Mouse (Mus musculus) MEL (cell line): Measurements from ENCODE around the gene Gcnt2. TPM values are rescaled to one million over a fixed set of nuclear protein-coding genes. Genes with fewer than 3 reads are reported as not detected.
"Not testable (repeated sequence)": the region's sequence is repeated elsewhere in the genome, so short reads cannot be mapped to it uniquely, and the experiment has no call there.

Source experiments
- DNase-seq: peaks from one replicate; pipeline ENCODE4 v3.0.0; 2011; ENCODE audit warnings: low read depth, low spot score
- H3K27ac ChIP-seq: 2 replicates; pipeline ENCODE4 v1.5.1; 2012; ENCODE audit warnings: low read depth, mild to moderate bottlenecking, control low read depth, low read length, moderate library complexity; ENCODE audit not compliant: control insufficient read depth
- H3K27me3 ChIP-seq, 2 experiments: fragments of 150-350 bp in 1 of 2; sonication (generic) in 1 of 2; 2 replicates each; pipeline ENCODE4 v1.6.1; 2012; ENCODE audit warnings: low read length in 2 of 2, mild to moderate bottlenecking in 2 of 2, improper control_type of control experiment in 1 of 2, moderate library complexity in 1 of 2; ENCODE audit not compliant: insufficient read depth in 2 of 2, control insufficient read depth in 1 of 2
- H3K36me3 ChIP-seq, 2 experiments: 2 replicates each; pipeline ENCODE4 v1.6.1; 2012 to 2014; ENCODE audit warnings: low read length in 2 of 2, improper control_type of control experiment in 1 of 2, inconsistent platforms in 1 of 2, mild to moderate bottlenecking in 1 of 2; ENCODE audit not compliant: insufficient read depth in 2 of 2, control insufficient read depth in 1 of 2
- H3K4me1 ChIP-seq, 2 experiments: fragments of 150-350 bp in 1 of 2; sonication (generic) in 1 of 2; 2 replicates each; pipeline ENCODE4 v1.6.1; 2012; ENCODE audit warnings: low read length in 2 of 2, improper control_type of control experiment in 1 of 2, mild to moderate bottlenecking in 1 of 2; ENCODE audit not compliant: insufficient read depth in 2 of 2, control insufficient read depth in 1 of 2
- H3K4me3 ChIP-seq, 2 experiments: fragments of 150-350 bp in 1 of 2; sonication (generic) in 1 of 2; 2 replicates each; pipeline ENCODE4 v1.5.1; 2012; ENCODE audit warnings: low read depth in 2 of 2, low read length in 2 of 2, mild to moderate bottlenecking in 2 of 2, moderate library complexity in 2 of 2, control low read depth in 1 of 2, improper control_type of control experiment in 1 of 2; ENCODE audit not compliant: control insufficient read depth in 1 of 2, insufficient read depth in 1 of 2
- H3K79me2 ChIP-seq: 2 replicates; pipeline ENCODE4 v1.6.1; 2012; ENCODE audit warnings: mild to moderate bottlenecking, low read length, moderate library complexity; ENCODE audit not compliant: control insufficient read depth, poor library complexity, insufficient read depth
- H3K9ac ChIP-seq: 2 replicates; pipeline ENCODE4 v1.6.1; 2012; ENCODE audit warnings: low read depth, mild to moderate bottlenecking, control low read depth, low read length, moderate library complexity; ENCODE audit not compliant: control insufficient read depth, poor library complexity, severe bottlenecking
- H3K9me3 ChIP-seq: fragments of 150-350 bp; sonication (generic); replicated peaks from 2 replicates; pipeline ENCODE4 v1.6.1; 2012; ENCODE audit warnings: mild to moderate bottlenecking, low read length, improper control_type of control experiment, moderate library complexity; ENCODE audit not compliant: insufficient read depth
- CHD1 ChIP-seq: IDR thresholded peaks from 2 replicates; pipeline ENCODE4 v1.6.1; 2012; ENCODE audit warnings: low read depth, mild to moderate bottlenecking, inconsistent platforms, low read length, improper control_type of control experiment
- CHD2 ChIP-seq: IDR thresholded peaks from 2 replicates; pipeline ENCODE4 v1.6.1; 2011; ENCODE audit warnings: low read length, improper control_type of control experiment
- ELF1 ChIP-seq: IDR thresholded peaks from 2 replicates; pipeline ENCODE4 v1.6.1; 2014; ENCODE audit warnings: low read depth, mild to moderate bottlenecking, inconsistent platforms, low read length, improper control_type of control experiment, moderate library complexity
- EP300 ChIP-seq, 2 experiments: IDR thresholded peaks; 2 replicates each; pipeline ENCODE4 v1.6.1; 2011; ENCODE audit warnings: improper control_type of control experiment in 2 of 2, low read length in 2 of 2, low read depth in 1 of 2, mild to moderate bottlenecking in 1 of 2
- GATA1 ChIP-seq: IDR thresholded peaks from 2 replicates; pipeline ENCODE4 v1.6.1; 2011; ENCODE audit warnings: low read depth, low read length, improper control_type of control experiment
- HCFC1 ChIP-seq: IDR thresholded peaks from 2 replicates; pipeline ENCODE4 v1.6.1; 2012; ENCODE audit warnings: low read depth, mild to moderate bottlenecking, inconsistent platforms, low read length, improper control_type of control experiment, moderate library complexity
- MAFK ChIP-seq: IDR thresholded peaks from 2 replicates; pipeline ENCODE4 v1.6.1; 2011; ENCODE audit warnings: low read depth, mild to moderate bottlenecking, low read length, improper control_type of control experiment, borderline replicate concordance
- MAX ChIP-seq: IDR thresholded peaks from 2 replicates; pipeline ENCODE4 v1.6.1; 2011; ENCODE audit warnings: low read length, improper control_type of control experiment
- MYC ChIP-seq: IDR thresholded peaks from 2 replicates; pipeline ENCODE4 v1.6.1; 2011; ENCODE audit warnings: low read depth, mild to moderate bottlenecking, low read length, improper control_type of control experiment, moderate library complexity
- RAD21 ChIP-seq: IDR thresholded peaks from 2 replicates; pipeline ENCODE4 v1.6.1; 2011; ENCODE audit warnings: mild to moderate bottlenecking, low read depth, low read length, improper control_type of control experiment
- RCOR1 ChIP-seq: IDR thresholded peaks from 2 replicates; pipeline ENCODE4 v1.6.1; 2012; ENCODE audit warnings: low read depth, mild to moderate bottlenecking, inconsistent platforms, low read length, improper control_type of control experiment
- SMC3 ChIP-seq: IDR thresholded peaks from 2 replicates; pipeline ENCODE4 v1.6.1; 2011; ENCODE audit warnings: low read depth, low read length, improper control_type of control experiment
- TAL1 ChIP-seq: IDR thresholded peaks from 2 replicates; pipeline ENCODE4 v1.6.1; 2012; ENCODE audit warnings: mild to moderate bottlenecking, inconsistent platforms, low read length, moderate library complexity, mixed read lengths
- TCF12 ChIP-seq: IDR thresholded peaks from 2 replicates; pipeline ENCODE4 v1.6.1; 2014; ENCODE audit warnings: low read depth, mild to moderate bottlenecking, inconsistent platforms, low read length, improper control_type of control experiment, moderate library complexity
- USF1 ChIP-seq: IDR thresholded peaks from 2 replicates; pipeline ENCODE4 v1.6.1; 2014; ENCODE audit warnings: low read depth, mild to moderate bottlenecking, inconsistent platforms, low read length, improper control_type of control experiment, moderate library complexity
- USF2 ChIP-seq, 2 experiments: IDR thresholded peaks; 2 replicates each; pipeline ENCODE4 v1.6.1; 2011 to 2012; ENCODE audit warnings: improper control_type of control experiment in 2 of 2, low read length in 2 of 2, borderline replicate concordance in 1 of 2, inconsistent platforms in 1 of 2, low read depth in 1 of 2, mild to moderate bottlenecking in 1 of 2; ENCODE audit not compliant: insufficient read depth in 1 of 2
- ZMIZ1 ChIP-seq: IDR thresholded peaks from 2 replicates; pipeline ENCODE4 v1.6.1; 2012; ENCODE audit warnings: low read depth, mild to moderate bottlenecking, inconsistent platforms, low read length, improper control_type of control experiment, moderate library complexity
- ZNF384 ChIP-seq: IDR thresholded peaks from 2 replicates; pipeline ENCODE4 v1.6.1; 2012; ENCODE audit warnings: low read depth, mild to moderate bottlenecking, inconsistent platforms, low read length, improper control_type of control experiment
- polyA plus RNA-seq, 2 experiments: library from polyadenylated mRNA; stranded (reverse) in 1 of 2; unstranded in 1 of 2; fragments of >175 nt in 1 of 2; fragments of >200 nt in 1 of 2; gene quantifications; 2 replicates each; pipeline versions ENCODE4 v1.2.1 to v1.2.4; 2012; ENCODE audit warnings: low replicate concordance in 2 of 2, low read depth in 1 of 2; ENCODE audit not compliant: insufficient read length in 2 of 2, insufficient read depth in 1 of 2, missing spikeins in 1 of 2
- total RNA-seq: library from RNA; depleted of rRNA; stranded (reverse); fragments of 300-350 nt; gene quantifications from 2 replicates; pipeline ENCODE4 v1.2.3, GENCODE M21; 2012

The Gcnt2 gene
- total and polyA plus RNA-seq, 3 experiments: 0.03 to 0.04 TPM; not detected in 1

DNA sequence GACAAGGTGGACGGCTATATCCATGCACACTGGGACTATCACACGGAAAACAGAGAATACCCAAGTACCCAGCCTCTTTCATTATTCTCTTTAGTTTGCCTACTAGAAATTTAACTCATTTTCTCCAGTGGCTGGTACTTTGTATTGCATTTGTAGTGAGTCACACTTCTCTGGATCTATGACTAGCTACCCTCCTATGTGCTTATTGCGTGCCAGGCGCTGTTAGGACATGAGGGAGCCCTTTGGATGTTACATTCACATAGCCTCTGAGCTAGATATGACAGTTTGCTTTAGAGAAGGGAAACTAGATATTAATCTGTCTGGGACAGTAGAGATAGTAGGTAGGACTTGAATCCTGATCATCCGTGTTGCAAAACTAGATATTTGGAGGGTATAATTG is 126.5 kb downstream of the Gcnt2 start:
- Histone ChIP-seq H3K9ac (no peak overlapping the region), H3K9me3 (no peaks in the 10 kb centered on the region), H3K4me1 (peaks cover 6 to 15% of the 10 kb centered on the region in 2 experiments), H3K79me2 (no peaks in the 10 kb centered on the region), H3K27me3 (no peaks in the 10 kb centered on the region), H3K27ac (no peak overlapping the region), H3K36me3 (peaks cover 0 to 11% of the 10 kb centered on the region in 2 experiments; a peak in 2 of 4 replicates), H3K4me3 (no peak overlapping the region)
- TF ChIP-seq ZMIZ1 (no peak), USF2 (IDR thresholded peaks at IDR 0.05; ENCODE audit: borderline replicate concordance in 1 of 2, insufficient read depth in 1 of 2, low read depth in 1 of 2, low read length in 2 of 2) (no peak), HCFC1 (no peak), GATA1 (0 out of 2 replicates have a peak, but pooled peaks have one; percentile 3), MYC (no peak)
- no peak for DNase-seq

DNA sequence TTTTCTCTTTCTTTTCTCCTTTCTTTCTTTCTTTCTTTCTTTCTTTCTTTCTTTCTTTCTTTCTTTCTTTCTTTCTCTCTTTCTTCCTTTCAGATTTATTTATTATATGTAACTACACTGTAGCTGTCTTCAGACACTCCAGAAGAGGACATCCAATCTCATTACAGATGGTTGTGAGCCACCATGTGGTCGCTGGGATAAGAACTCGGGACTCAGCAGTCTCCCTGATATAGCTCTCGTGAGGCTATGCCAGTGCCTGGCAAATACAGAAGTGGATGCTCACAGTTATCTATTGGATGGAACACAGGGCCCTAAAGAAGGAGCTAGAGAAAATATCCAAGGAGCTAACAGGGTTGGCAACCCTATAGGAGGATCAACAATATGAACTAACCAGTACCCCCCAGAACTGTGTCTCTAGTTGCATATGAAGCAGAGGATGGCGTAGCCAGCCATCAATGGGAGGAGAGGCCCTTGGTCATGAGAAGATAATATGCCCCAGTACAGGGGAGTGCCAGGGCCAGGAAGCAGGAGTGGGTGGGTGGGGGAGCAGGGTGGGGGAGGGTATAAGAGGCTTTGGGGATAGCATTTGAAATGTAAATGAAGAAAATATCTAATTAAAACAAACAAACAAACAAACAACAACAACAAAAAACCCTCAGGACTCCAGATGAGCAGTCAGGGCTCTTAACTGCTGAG is 128.2 kb downstream of the Gcnt2 start:
- H3K79me2 ChIP-seq, H3K9me3 ChIP-seq, H3K4me3 ChIP-seq, H3K27ac ChIP-seq, H3K9ac ChIP-seq, H3K27me3 ChIP-seq: not testable (repeated sequence)
- H3K4me1 ChIP-seq: peaks cover 6 to 15% of the 10 kb centered on the region in 2 experiments
- H3K36me3 ChIP-seq: peaks cover 0 to 11% of the 10 kb centered on the region in 2 experiments; a peak in 2 of 4 replicates
- TF ChIP-seq RAD21 (peak; percentile 16), TAL1 (peak; percentile 45; the same call in 1 of the 2 replicates), SMC3 (peak; percentile 19; the same call in 1 of the 2 replicates), EP300 (IDR thresholded peaks at IDR 0.05; ENCODE audit: low read depth in 1 of 2, low read length in 2 of 2) (0 out of 4 replicates have a peak, but pooled peaks of 1 of the 2 experiments have one; percentile 13)
- peak; percentile 57 for DNase-seq

DNA sequence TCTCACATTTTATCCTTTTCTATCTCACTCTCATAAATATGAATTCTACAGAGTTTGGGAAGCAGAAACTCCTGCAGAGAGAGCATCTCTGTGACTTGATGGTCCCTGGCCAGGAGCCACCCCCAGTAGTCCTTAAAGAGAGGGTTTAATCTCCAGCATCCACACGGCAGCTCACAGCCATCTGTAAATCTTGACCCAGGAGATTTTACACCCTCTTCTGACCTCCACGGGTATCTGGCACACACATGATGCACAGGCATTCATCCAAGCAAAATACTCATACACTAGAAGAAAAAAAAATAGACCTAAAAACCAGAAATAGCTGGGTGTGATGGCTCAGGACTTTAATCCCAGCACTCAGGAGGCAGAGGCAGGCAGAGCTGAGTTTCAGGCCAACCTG is 128.9 kb downstream of the Gcnt2 start:
- H3K27me3 ChIP-seq: no peaks in the 10 kb centered on the region
- no peak overlapping the region for H3K4me3 ChIP-seq
- no peak overlapping the region for H3K9ac ChIP-seq
- TF ChIP-seq MAFK (no peak), GATA1 (peak; percentile 51; the same call in 1 of the 2 replicates), CHD2 (no peak), TCF12 (peak; percentile 50; the same call in 1 of the 2 replicates), EP300 (IDR thresholded peaks at IDR 0.05; ENCODE audit: low read depth in 1 of 2, low read length in 2 of 2) (peak in 1 of 2 experiments; percentile 59; a peak in 2 of 4 replicates), ELF1 (no peak), RCOR1 (peak; percentile 61; the same call in 1 of the 2 replicates), USF2 (IDR thresholded peaks at IDR 0.05; ENCODE audit: borderline replicate concordance in 1 of 2, insufficient read depth in 1 of 2, low read depth in 1 of 2, low read length in 2 of 2) (no peak), USF1 (no peak), TAL1 (peak; percentile 54), MAX (no peak), CHD1 (no peak), ZNF384 (peak; percentile 48)
- no peaks in the 10 kb centered on the region for H3K9me3 ChIP-seq
- H3K4me1 ChIP-seq: peaks cover 6 to 15% of the 10 kb centered on the region in 2 experiments
- H3K36me3 ChIP-seq: peaks cover 0 to 11% of the 10 kb centered on the region in 2 experiments; a peak in 2 of 4 replicates
- H3K27ac ChIP-seq: no peak overlapping the region
- H3K79me2 ChIP-seq: no peaks in the 10 kb centered on the region
- DNase-seq: peak; percentile 44
